Mouse (Mus musculus) limb, embryonic 14.5 days (tissue): ENCODE measurements around the gene Cyp21a1. TPM values are rescaled to one million over a fixed set of nuclear protein-coding genes. Genes with fewer than 3 reads are reported as not detected.
"Not testable (repeated sequence)": the region's sequence is repeated elsewhere in the genome, so short reads cannot be mapped to it uniquely, and the experiment has no call there.

Experiments
- ATAC-seq: fragments of 200-750 bp; cut with Nextera tagmentation; 2 replicates; pipeline ENCODE4 v1.8.0; 2017; ENCODE audit warnings: low read depth, moderate number of reproducible peaks, moderate TSS enrichment; ENCODE audit not compliant: low FRiP score
- DNase-seq: peaks from one replicate; pipeline ENCODE4 v3.0.0-alpha.2; 2015; ENCODE audit warnings: low spot score
- H3K27ac ChIP-seq: fragments of 300-500 bp; sonication (generic); replicated peaks from 2 replicates; pipeline ENCODE4 v1.5.1; 2014; ENCODE audit warnings: low read depth, mild to moderate bottlenecking, low read length, moderate library complexity, mixed read lengths
- H3K27me3 ChIP-seq: fragments of 300-500 bp; sonication (generic); 2 replicates; pipeline ENCODE4 v1.6.1; 2014; ENCODE audit warnings: low read length, mixed read lengths; ENCODE audit not compliant: control insufficient read depth, insufficient read depth
- H3K36me3 ChIP-seq: fragments of 300-500 bp; sonication (generic); 2 replicates; pipeline ENCODE4 v1.6.1; 2014; ENCODE audit warnings: mild to moderate bottlenecking, low read length, moderate library complexity, mixed read lengths; ENCODE audit not compliant: control insufficient read depth, insufficient read depth
- H3K4me1 ChIP-seq: fragments of 300-500 bp; sonication (generic); 2 replicates; pipeline ENCODE4 v1.6.1; 2014; ENCODE audit warnings: antibody characterized with exemption, low read length, mixed read lengths; ENCODE audit not compliant: control insufficient read depth, insufficient read depth
- H3K4me2 ChIP-seq: fragments of 300-500 bp; sonication (generic); replicated peaks from 2 replicates; pipeline ENCODE4 v1.6.1; 2014; ENCODE audit warnings: low read depth, mild to moderate bottlenecking, low read length, moderate library complexity; ENCODE audit not compliant: severe bottlenecking
- H3K4me3 ChIP-seq: fragments of 300-500 bp; sonication (generic); replicated peaks from 2 replicates; pipeline ENCODE4 v1.5.1; 2014; ENCODE audit warnings: low read length
- H3K9ac ChIP-seq: fragments of 300-500 bp; sonication (generic); 2 replicates; pipeline ENCODE4 v1.6.1; 2014; ENCODE audit warnings: mild to moderate bottlenecking, low read depth, low read length, moderate library complexity; ENCODE audit not compliant: severe bottlenecking
- H3K9me3 ChIP-seq: fragments of 300-500 bp; sonication (generic); 2 replicates; pipeline ENCODE4 v1.6.1; 2016; ENCODE audit warnings: low read length; ENCODE audit not compliant: control insufficient read depth
- POLR2A ChIP-seq: fragments of 200-500 bp; IDR thresholded peaks from 2 replicates; pipeline ENCODE4 v1.8.0; 2012; ENCODE audit warnings: inconsistent platforms, mild to moderate bottlenecking, moderate library complexity, borderline replicate concordance; ENCODE audit not compliant: insufficient read depth, insufficient read length; ENCODE audit errors: extremely low read depth
- WGBS: fragments of 180-500 bp; shearing (Covaris S2); extraction: QIAGEN DNeasy Blood & Tissue Kit; methylation state at CpG from one replicate; pipeline ENCODE4 v1.1.7; 2014; 5-methylcytosine and 5-hydroxymethylcytosine counted together
- polyA plus RNA-seq, 2 experiments: library from polyadenylated mRNA; depleted of rRNA in 1 of 2; stranded (reverse) in 1 of 2; unstranded in 1 of 2; fragments of >200 nt; fragmentation: Nextera tagmentation in 1 of 2; extraction: Ambion mirVana in 1 of 2; gene quantifications; 2 replicates each; pipeline versions ENCODE4 v1.2.1 to v1.2.3; 2012 to 2014

The Cyp21a1 gene
- polyA plus RNA-seq (2012; rRNA removed) (0.25 and 0.68 TPM in 2 replicates), polyA plus RNA-seq (2014; fragmentation: Nextera tagmentation; extraction: Ambion mirVana) (0.17 and 0.33 TPM in 2 replicates)

DNA sequence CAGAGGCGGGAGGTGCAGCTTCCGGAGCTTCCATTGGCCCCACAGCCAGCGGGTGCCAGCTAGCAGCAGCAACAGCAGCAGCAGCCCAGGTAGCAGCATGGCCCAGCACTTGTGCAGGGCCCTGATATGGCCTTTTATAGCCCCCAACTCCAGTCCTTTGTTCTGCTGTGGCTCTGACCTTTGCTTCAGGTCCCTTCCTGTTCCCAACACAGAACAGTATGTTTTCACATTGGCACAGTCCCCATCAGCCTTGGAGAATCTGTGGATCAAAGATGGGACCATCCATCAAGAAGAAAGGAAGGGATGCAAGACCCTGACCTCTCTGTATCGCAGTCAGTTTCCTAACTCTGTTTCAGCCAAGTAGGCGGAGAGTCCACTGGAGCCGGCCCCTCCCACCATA, at the start of gene Cyp21a1:
Gene Cyp21a1 (minus strand): TSS at position 261 of the 400 bp plus-strand sequence.
- not testable (repeated sequence) for H3K4me3 ChIP-seq, H3K4me1 ChIP-seq, H3K27me3 ChIP-seq, DNase-seq, ATAC-seq, H3K9me3 ChIP-seq, H3K27ac ChIP-seq, H3K4me2 ChIP-seq, H3K36me3 ChIP-seq, H3K9ac ChIP-seq
- WGBS = 80% methylated on average over 1 of the region's 6 CpGs

DNA sequence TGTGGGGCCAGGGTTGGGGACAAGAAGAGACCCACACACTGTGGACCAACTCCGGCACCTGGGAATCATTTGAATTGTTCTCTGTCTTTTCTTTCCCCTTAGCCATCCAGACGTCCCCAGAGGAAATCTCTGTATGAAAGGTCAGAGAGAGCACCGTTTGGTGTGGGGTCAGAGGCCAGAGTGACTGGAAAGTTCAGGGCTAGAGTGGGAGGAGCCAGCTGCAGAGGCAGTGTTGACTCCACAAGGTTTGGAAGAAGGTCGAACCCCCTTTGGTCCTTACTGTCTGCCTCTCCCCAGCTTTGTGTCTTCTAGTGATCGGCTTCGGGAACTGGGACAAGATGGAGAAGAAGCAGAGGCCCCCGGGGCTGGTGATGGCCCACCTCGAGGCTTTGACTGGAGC, 49.1 kb upstream of the Cyp21a1 start:
- WGBS = 73% methylated on average over 8 of the region's 8 CpGs
- Histone ChIP-seq H3K4me3 (no peak overlapping the region), H3K36me3 (peaks cover 46% of the 10 kb centered on the region), H3K4me2 (no peak overlapping the region), H3K4me1 (peaks cover 12% of the 10 kb centered on the region), H3K9me3 (no peaks in the 10 kb centered on the region), H3K9ac (no peak overlapping the region), H3K27ac (no peak overlapping the region), H3K27me3 (no peaks in the 10 kb centered on the region)
- ATAC-seq (no peak), DNase-seq (no peak)
- TF ChIP-seq POLR2A = no peak

DNA sequence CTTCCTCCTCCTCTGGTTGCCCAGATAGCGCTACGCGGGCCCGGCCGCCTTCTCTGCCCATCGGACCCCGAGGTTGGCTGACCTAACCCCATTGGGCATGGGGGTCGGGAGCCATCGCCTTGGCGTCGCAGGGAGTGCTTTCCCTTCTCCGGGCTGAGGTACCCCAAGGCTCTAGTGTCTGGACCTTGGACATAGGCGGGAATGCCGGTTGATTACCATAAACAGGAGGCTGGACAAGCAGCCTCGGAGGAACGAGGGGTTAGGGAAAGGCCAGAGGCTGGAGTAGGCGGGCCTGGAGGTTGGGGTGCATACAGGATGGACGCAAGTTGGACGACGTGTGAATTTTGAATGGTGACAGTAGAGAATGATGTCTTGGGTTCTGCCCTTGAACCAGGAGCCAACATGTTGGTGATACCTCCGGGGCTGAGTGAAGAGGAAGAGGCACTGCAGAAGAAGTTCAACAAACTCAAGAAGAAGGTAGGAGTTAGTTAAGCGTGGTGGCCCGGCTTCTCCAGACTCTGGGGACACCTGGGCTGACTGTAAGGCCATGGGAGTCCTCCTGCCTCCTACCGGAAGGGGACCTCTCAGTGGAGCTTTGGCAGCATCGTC, 46.3 kb upstream of the Cyp21a1 start:
- Histone ChIP-seq H3K36me3 (peaks cover 56% of the 10 kb centered on the region), H3K27ac (0 out of 2 replicates have a peak overlapping the region, but pooled peaks have one; percentile 33), H3K9ac (peak overlapping the region; percentile 78), H3K4me2 (peak overlapping the region; percentile 89), H3K4me3 (peak overlapping the region; percentile 91), H3K9me3 (no peaks in the 10 kb centered on the region), H3K27me3 (no peaks in the 10 kb centered on the region), H3K4me1 (peaks cover 12% of the 10 kb centered on the region)
- 2% methylated on average over 25 of the region's 25 CpGs for WGBS
- ATAC-seq = no peak; the same call in 1 of the 2 replicates
- DNase-seq = no peak
- no peak for TF ChIP-seq POLR2A

- DNase-seq = peak; percentile 98
- Histone ChIP-seq H3K9me3 (no peaks in the 10 kb centered on the region), H3K36me3 (peaks cover 57% of the 10 kb centered on the region), H3K4me1 (peaks cover 12% of the 10 kb centered on the region), H3K4me3 (peak within 1 kb of the TSS; percentile 91), H3K4me2 (peak within 1 kb of the TSS; percentile 89), H3K9ac (peak within 1 kb of the TSS; percentile 78), H3K27me3 (no peaks in the 10 kb centered on the region), H3K27ac (peak within 1 kb of the TSS; percentile 58; the same call in 1 of the 2 replicates)
- 4% methylated on average over 59 of the region's 65 CpGs for WGBS
- ATAC-seq = peak; percentile 97
- peak; percentile 66; the same call in 1 of the 2 replicates for TF ChIP-seq POLR2A
Observed at GRCm38 (mm10) chr17:34849722-34850516, 45.6 kb upstream of the Cyp21a1 start, which contains the start of the genes Skiv2l and Nelfe. Gene Skiv2l, minus strand, starts transcription at chr17:34850210. Gene Nelfe, plus strand, starts transcription at chr17:34850391.

DNA sequence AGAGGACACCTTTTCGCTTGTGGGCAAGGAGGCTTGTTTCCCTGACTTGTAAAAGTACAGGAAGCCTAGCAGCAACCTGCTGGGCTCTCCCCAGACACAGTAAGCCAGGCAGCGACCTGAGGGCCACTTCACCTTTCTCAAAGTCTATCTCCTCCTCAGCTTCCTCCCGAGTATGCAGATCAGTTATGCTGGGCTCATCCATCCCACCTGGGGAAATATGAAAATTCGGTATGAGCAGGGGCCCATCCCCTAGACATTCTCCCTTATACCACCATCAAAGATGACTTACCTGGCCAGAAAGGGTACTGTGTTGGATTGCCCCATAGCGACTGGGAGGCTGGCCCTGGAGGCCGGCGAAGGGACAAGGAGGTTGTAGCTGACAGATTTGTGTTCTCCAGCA, 43.3 kb upstream of the Cyp21a1 start:
- Histone ChIP-seq H3K27ac (no peak overlapping the region), H3K36me3 (peaks cover 58% of the 10 kb centered on the region), H3K4me1 (peaks cover 12% of the 10 kb centered on the region), H3K4me3 (no peak overlapping the region), H3K27me3 (no peaks in the 10 kb centered on the region), H3K9ac (no peak overlapping the region), H3K9me3 (no peaks in the 10 kb centered on the region), H3K4me2 (no peak overlapping the region)
- 86% methylated on average over 7 of the region's 7 CpGs for WGBS
- DNase-seq (no peak), ATAC-seq (no peak)
- TF ChIP-seq POLR2A = no peak
